Mouse (Mus musculus) hindbrain, embryonic 12.5 days (tissue): ENCODE data around the gene Nos2. TPM values are rescaled to one million over a fixed set of nuclear protein-coding genes. Genes with fewer than 3 reads are reported as not detected.

Experiments
- ATAC-seq: fragments of 200-750 bp; cut with Nextera tagmentation; 2 replicates; pipeline ENCODE4 v1.8.0; 2017; ENCODE audit warnings: moderate TSS enrichment; ENCODE audit not compliant: low FRiP score
- H3K27ac ChIP-seq: fragments of 300-500 bp; sonication (generic); 2 replicates; pipeline ENCODE4 v1.5.1; 2016; ENCODE audit warnings: mild to moderate bottlenecking
- H3K27me3 ChIP-seq: fragments of 300-500 bp; sonication (generic); 2 replicates; pipeline ENCODE4 v1.6.1; 2016; ENCODE audit warnings: mild to moderate bottlenecking
- H3K36me3 ChIP-seq: fragments of 300-500 bp; sonication (generic); 2 replicates; pipeline ENCODE4 v1.6.1; 2016; ENCODE audit warnings: mild to moderate bottlenecking
- H3K4me1 ChIP-seq: fragments of 300-500 bp; sonication (generic); 2 replicates; pipeline ENCODE4 v1.6.1; 2016
- H3K4me2 ChIP-seq: fragments of 300-500 bp; sonication (generic); replicated peaks from 2 replicates; pipeline ENCODE4 v1.6.1; 2016; ENCODE audit warnings: mild to moderate bottlenecking
- H3K4me3 ChIP-seq: fragments of 300-500 bp; sonication (generic); 2 replicates; pipeline ENCODE4 v1.5.1; 2016; ENCODE audit warnings: mild to moderate bottlenecking
- H3K9ac ChIP-seq: fragments of 300-500 bp; sonication (generic); 2 replicates; pipeline ENCODE4 v1.6.1; 2016; ENCODE audit warnings: mild to moderate bottlenecking, moderate library complexity
- H3K9me3 ChIP-seq: fragments of 300-500 bp; sonication (generic); replicated peaks from 2 replicates; pipeline ENCODE4 v1.6.1; 2016; ENCODE audit warnings: mild to moderate bottlenecking
- WGBS: fragments of 180-500 bp; shearing (Covaris S2); methylation state at CpG from one replicate; pipeline ENCODE4 v1.1.7; 2016; 5-methylcytosine and 5-hydroxymethylcytosine counted together
- polyA plus RNA-seq: library from polyadenylated mRNA; unstranded; fragments of >200 nt; fragmentation: Nextera tagmentation; extraction: Ambion mirVana; gene quantifications from 2 replicates; pipeline ENCODE4 v1.2.1, GENCODE M21; 2016

The Nos2 gene
- polyA plus RNA-seq, 1 experiment from 2014 or later = 1.4 TPM

DNA sequence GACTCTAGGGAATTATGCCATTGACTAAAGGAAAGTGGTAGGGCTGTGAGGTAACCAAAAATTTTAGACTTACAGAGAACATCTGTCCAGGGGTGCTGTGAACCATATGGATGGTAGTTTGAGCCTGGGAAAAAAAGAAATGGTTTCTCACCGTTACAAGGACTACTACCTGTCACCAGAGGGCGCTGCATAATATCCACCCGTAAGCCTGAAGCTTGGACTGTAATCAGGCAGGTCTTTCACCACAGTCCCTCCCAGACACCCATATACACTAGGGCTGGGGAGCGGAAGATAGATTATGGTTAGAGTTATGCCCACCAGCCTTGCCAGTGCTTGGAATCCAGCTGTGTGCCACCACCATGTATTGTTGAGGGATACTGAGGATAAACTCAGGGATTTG lies 46.8 kb downstream of the Nos2 start:
- Histone ChIP-seq H3K4me2 (no peak overlapping the region), H3K9ac (no peak overlapping the region), H3K27ac (no peak overlapping the region), H3K4me1 (peaks cover 3% of the 10 kb centered on the region; the same call in 1 of the 2 replicates), H3K4me3 (no peak overlapping the region), H3K36me3 (no peaks in the 10 kb centered on the region), H3K27me3 (no peaks in the 10 kb centered on the region), H3K9me3 (no peaks in the 10 kb centered on the region)
- no peak for ATAC-seq
- whole genome bisulfite sequencing = 24% methylated on average over 4 of the region's 4 CpGs

DNA sequence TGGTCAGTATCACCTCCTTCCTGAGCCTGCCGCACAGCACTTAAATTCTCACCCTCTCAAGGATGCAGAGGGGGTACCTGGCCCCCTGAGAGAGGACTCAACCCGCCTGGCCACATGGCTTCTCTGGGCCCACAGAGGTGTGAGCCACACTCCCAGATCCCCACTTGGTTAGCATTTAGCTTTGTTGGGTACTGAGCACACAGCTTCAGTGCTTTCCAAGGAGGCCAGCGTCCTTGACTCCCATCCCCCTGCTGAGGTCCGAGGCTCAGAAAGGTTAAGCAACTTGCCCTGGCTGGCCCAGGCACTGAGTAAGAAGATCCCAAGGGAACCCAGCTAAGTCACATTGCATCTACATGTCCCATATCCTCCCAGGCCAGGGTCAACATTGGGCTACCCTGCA lies 47.5 kb downstream of the Nos2 start:
- Histone ChIP-seq H3K36me3 (no peaks in the 10 kb centered on the region), H3K4me2 (no peak overlapping the region), H3K4me3 (no peak overlapping the region), H3K9me3 (no peaks in the 10 kb centered on the region), H3K27ac (no peak overlapping the region), H3K4me1 (peaks cover 9% of the 10 kb centered on the region), H3K9ac (no peak overlapping the region), H3K27me3 (no peaks in the 10 kb centered on the region)
- WGBS = 70% methylated on average over 4 of the region's 4 CpGs
- no peak for ATAC-seq

DNA sequence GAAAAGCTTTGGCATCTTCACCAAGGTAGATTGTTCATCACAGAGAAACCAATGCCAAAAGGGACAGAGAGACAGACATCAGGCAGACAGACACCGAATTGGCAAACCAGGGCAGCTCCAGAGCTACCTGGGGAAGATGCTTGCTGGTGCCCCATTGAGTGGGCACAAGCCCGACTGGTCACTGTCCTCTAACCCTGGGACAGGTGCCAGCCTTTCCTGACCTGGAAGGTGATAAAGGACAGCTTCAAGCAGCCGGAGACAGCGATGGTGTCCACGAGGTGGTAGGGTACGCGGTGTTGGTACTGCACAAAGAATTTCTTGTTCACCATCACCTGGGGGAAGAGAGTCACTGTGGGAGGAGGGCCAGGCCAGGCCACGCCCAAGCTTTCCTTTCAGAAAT lies 50.5 kb downstream of the Nos2 start:
- Histone ChIP-seq H3K9ac (no peak overlapping the region), H3K9me3 (no peaks in the 10 kb centered on the region), H3K4me2 (no peak overlapping the region), H3K27me3 (no peaks in the 10 kb centered on the region), H3K36me3 (no peaks in the 10 kb centered on the region), H3K4me1 (peaks cover 19% of the 10 kb centered on the region), H3K27ac (no peak overlapping the region), H3K4me3 (no peak overlapping the region)
- WGBS = 84% methylated on average over 8 of the region's 8 CpGs
- ATAC-seq = no peak

DNA sequence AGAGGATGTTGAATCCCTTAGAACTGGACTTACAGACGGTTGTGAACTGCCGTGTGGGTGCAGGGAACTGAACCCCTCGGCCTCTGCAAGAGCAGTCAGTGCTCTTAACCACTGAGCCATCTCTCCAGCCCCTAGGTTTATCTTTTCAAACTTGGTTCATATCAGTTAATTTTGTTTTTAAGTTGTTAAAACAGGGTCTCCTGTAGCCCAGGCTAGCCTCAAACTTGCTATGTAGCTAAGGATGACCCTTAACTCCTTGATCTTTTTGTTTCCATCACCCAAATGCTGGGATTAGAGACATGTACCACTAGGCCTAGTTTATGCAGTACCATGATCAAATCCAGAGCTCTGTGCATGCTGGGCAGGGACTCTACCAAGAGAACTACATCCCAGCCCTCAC lies 51.2 kb downstream of the Nos2 start:
- H3K27ac ChIP-seq = no peak overlapping the region
- no peaks in the 10 kb centered on the region for H3K9me3 ChIP-seq
- H3K36me3 ChIP-seq = no peaks in the 10 kb centered on the region
- no peaks in the 10 kb centered on the region for H3K27me3 ChIP-seq
- 86% methylated on average over 3 of the region's 3 CpGs for WGBS
- H3K4me2 ChIP-seq = no peak overlapping the region
- ATAC-seq = no peak
- no peak overlapping the region for H3K9ac ChIP-seq
- H3K4me1 ChIP-seq = peaks cover 19% of the 10 kb centered on the region
- no peak overlapping the region for H3K4me3 ChIP-seq

DNA sequence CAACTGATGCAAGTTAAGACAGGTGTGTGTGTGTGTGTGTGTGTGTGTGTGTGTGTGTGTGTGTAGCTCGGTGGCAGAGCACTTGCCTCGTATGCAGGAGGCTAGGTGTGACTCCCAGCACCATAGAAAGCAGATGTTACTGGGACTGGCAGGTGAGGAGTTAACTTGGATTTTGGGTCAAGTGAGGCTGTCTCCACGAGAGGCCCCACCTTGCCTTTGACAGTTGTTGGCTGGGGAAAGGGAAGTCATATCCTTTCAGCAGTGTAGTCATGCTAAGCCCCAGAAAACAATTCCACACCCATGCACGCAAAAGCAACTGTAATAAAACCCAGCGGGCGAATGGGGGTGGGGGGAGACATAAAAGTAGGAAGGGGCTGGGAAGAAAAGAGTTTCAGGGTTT lies 51.7 kb downstream of the Nos2 start:
- no peak overlapping the region for H3K9ac ChIP-seq
- no peaks in the 10 kb centered on the region for H3K36me3 ChIP-seq
- ATAC-seq = no peak
- peaks cover 19% of the 10 kb centered on the region for H3K4me1 ChIP-seq
- no peaks in the 10 kb centered on the region for H3K27me3 ChIP-seq
- H3K27ac ChIP-seq = no peak overlapping the region
- H3K4me2 ChIP-seq = no peak overlapping the region
- WGBS = 47% methylated on average over 6 of the region's 6 CpGs
- no peaks in the 10 kb centered on the region for H3K9me3 ChIP-seq
- no peak overlapping the region for H3K4me3 ChIP-seq

DNA sequence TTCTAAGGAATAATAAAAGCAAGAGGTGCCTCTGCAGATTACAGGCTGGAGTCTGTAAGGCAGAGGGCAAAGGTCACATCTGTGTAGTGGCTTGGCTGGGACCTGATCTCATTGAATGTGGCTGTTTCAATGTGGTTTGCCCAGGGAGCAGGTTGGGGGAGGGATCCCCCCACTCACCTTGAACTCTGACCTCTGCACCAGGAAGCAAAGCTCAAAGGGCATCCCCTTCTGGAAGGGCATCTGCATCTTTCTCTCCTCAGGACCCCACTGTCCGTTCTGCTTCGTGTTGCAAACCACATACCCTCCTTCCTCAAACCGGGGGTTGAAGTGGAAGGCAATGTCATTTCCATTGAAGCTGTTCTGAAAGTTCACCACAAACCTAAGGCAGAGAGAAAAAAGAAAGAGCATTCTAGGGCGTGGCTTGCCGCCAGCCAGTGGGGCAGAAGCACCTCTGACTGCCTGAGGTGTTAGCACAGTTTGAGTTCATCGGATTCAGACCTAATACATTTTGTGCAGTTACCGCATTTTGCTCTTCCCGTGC lies 52.3 kb downstream of the Nos2 start:
- H3K27me3 ChIP-seq = no peaks in the 10 kb centered on the region
- H3K4me2 ChIP-seq = peak overlapping the region; percentile 21; the same call in 1 of the 2 replicates
- no peak for ATAC-seq
- no peaks in the 10 kb centered on the region for H3K36me3 ChIP-seq
- no peak overlapping the region for H3K9ac ChIP-seq
- H3K9me3 ChIP-seq = no peaks in the 10 kb centered on the region
- WGBS = 47% methylated on average over 8 of the region's 8 CpGs
- H3K4me3 ChIP-seq = no peak overlapping the region
- H3K4me1 ChIP-seq = peaks cover 19% of the 10 kb centered on the region
- H3K27ac ChIP-seq = peak overlapping the region; percentile 25; the same call in 1 of the 2 replicates

DNA sequence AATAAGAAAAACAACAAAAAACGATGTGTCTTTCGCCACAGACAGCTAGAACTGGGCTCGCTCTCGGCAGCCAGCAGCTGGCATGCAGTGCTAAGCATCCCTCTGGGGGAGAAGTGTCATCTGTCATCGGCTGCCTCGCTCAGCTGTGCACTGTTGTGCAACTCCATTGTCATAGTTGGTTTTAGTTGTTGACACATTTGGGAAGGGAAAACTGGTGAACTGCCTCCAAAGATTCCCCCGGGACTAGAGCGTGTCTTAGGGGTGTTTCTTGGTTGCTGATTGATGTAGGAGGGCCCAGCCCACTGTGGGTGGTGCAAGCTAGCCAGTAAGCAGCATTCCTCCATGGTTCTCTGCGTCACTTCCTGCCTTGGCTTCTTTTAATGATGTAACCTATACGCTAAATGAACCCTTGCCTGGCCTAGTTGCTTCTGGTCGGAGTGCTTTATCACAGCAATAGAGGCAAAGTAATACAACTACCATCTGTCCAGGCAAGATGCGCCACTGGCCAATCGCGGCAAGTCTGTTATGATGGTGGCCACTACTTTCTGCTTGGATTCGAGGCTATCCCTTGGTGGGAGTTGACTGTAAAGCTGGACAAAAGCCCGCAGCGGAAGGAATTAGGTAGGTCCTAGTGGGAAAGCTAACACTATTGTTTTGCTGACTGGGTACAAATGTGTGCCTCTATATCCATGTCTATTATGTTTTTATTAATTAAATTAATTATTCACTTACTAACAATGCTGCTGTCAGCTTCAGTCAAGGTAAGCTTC lies 53.0 kb downstream of the Nos2 start:
- H3K4me3 ChIP-seq = no peak overlapping the region
- H3K4me2 ChIP-seq = peak overlapping the region; percentile 21

DNA sequence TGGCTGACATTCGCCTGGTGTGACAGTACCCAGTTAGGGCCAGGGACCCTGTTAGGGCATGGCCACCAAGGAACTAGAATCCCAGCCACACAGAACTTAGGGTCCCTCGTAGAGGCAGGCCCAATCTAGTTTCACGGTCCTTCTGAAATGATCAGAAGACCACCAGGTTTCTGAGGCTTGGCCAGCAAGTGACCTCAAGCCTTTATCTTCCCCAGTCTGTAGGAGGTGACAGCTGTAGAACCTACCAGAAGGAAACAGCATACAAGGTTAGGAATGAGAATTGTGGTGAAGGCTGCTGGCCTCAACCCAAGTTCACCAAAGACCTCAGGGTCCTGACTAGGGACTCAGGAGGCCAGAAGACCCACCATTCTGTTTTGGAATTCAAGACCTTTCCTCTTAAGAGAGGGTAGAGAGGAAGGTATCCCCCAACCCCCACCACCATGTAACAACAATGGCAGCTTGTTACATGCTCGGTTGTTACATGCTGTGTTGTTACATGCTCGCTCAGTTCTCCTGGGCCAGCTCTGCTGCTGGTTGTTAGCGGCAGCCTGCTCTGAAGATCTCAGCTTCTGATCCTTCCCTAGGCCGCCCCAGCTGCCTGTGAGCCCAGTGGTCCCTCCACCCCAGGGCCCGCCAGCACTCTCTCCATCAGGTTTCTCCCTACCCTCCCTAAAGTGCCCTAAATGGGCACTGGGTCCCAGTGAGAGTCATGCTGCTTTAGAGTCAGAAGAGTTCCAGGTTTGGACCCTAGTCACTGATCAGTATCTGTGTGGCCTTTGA lies 56.3 kb downstream of the Nos2 start:
- WGBS = 83% methylated on average over 8 of the region's 8 CpGs
- peaks cover 19% of the 10 kb centered on the region for H3K4me1 ChIP-seq
- no peak overlapping the region for H3K4me3 ChIP-seq
- H3K27me3 ChIP-seq = no peaks in the 10 kb centered on the region
- no peak for ATAC-seq
- no peaks in the 10 kb centered on the region for H3K9me3 ChIP-seq
- no peak overlapping the region for H3K9ac ChIP-seq
- H3K36me3 ChIP-seq = no peaks in the 10 kb centered on the region
- H3K27ac ChIP-seq = no peak overlapping the region
- no peak overlapping the region for H3K4me2 ChIP-seq

More for the DNA sequence above, 53.0 kb downstream of the Nos2 start:
- Histone ChIP-seq H3K9me3 (no peaks in the 10 kb centered on the region), H3K27me3 (no peaks in the 10 kb centered on the region), H3K9ac (no peak overlapping the region), H3K4me1 (peaks cover 19% of the 10 kb centered on the region), H3K27ac (peak overlapping the region; percentile 25), H3K36me3 (no peaks in the 10 kb centered on the region)
- peak; percentile 63 for ATAC-seq
- WGBS = 58% methylated on average over 17 of the region's 17 CpGs

DNA sequence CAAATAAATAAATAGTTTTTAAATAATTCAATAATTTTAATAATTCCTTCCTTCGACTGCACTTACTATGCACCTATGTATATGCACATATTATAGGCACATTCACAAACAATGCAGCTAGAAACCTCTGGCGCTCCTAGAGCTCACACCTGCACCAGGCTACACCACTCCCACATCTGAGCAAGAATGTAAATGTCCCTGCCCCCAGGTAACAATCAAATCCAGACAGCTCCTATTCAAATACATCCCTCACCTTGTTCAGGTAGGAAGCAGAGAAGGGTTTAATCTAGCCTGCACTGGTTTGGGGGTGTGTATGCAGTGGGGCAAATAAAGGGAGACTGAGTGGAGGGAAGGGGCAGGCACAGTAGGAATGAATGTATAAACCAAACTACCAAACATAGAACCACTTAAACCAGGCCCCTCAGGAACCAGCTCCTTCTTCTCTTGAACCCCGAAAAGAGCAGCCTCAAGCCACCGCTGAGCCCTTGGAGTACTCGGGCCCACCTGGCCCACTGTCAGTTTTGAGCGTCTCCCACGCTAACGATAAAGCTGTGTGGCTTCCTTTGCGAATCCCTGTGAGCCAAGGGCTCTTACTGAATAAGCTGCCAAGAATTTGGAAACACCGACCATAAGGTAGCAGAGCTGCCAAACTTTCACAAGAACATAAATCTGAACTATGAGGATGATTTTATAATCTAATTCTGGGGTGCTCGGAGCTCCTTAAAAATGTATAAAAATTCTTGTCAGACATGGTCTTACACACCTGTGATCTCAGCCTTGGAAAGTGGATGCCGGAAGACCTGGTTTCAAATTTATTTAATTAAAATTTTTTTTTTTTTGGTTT lies 57.8 kb downstream of the Nos2 start:
- Histone ChIP-seq H3K4me3 (no peak overlapping the region), H3K9ac (no peak overlapping the region), H3K27ac (no peak overlapping the region), H3K4me2 (no peak overlapping the region), H3K9me3 (no peaks in the 10 kb centered on the region), H3K36me3 (no peaks in the 10 kb centered on the region), H3K27me3 (no peaks in the 10 kb centered on the region), H3K4me1 (peaks cover 6% of the 10 kb centered on the region; the same call in 1 of the 2 replicates)
- 86% methylated on average over 12 of the region's 12 CpGs for WGBS
- ATAC-seq = no peak

DNA sequence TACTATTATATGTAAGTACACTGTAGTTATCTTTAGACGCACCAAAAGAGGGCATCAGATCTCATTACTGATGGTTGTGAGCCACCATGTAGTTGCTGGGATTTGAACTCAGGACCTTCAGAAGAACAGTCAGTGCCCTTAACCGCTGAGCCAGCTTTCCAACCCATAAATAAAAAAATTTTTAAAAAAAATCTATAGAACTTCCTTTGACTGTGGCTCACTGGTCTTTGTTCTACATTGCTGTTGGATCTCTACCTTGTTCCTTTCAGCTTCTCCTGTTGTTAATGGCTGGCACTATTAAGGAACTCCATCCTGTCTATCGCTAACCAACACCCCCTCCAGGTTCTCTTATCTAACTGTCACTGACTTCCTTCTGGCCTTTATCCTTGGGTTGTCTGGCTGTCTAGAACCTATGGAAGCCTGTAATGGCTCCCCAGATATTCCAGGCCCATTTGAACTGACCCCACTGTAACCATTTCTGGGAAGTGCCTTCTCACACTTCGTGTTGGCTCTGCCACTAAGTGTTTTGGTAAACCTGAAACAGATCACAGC lies 59.6 kb downstream of the Nos2 start:
- no peak for ATAC-seq
- H3K4me2 ChIP-seq = no peak overlapping the region
- no peaks in the 10 kb centered on the region for H3K4me1 ChIP-seq
- H3K27ac ChIP-seq = no peak overlapping the region
- H3K27me3 ChIP-seq = no peaks in the 10 kb centered on the region
- no peak overlapping the region for H3K4me3 ChIP-seq
- no peaks in the 10 kb centered on the region for H3K36me3 ChIP-seq
- H3K9me3 ChIP-seq = no peaks in the 10 kb centered on the region
- 88% methylated on average over 4 of the region's 4 CpGs for WGBS
- no peak overlapping the region for H3K9ac ChIP-seq

DNA sequence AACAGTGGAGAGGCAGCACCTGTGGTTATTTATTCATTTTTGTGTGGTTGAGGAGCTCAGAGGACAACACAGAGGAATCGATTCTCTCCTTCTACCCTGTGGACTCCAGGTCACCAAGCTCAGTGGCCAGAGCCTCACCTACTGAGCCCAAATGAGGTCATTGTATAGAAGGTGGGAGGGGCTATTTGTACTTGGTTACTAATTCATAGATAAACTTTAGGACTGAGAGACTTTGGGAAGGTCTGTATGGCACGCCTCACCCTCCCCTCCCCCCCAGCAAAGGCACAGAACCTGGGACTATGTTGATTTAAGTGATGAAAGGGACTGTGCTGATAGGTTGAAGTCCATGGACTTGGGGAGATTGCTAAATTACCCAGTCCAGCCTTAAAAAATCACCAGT lies 61.5 kb downstream of the Nos2 start:
- 78% methylated on average over 2 of the region's 2 CpGs for WGBS
- H3K4me2 ChIP-seq = no peak overlapping the region
- no peak overlapping the region for H3K27ac ChIP-seq
- H3K27me3 ChIP-seq = no peaks in the 10 kb centered on the region
- no peaks in the 10 kb centered on the region for H3K9me3 ChIP-seq
- H3K4me1 ChIP-seq = no peaks in the 10 kb centered on the region
- H3K4me3 ChIP-seq = no peak overlapping the region
- H3K36me3 ChIP-seq = no peaks in the 10 kb centered on the region
- H3K9ac ChIP-seq = no peak overlapping the region
- no peak for ATAC-seq
